In genomic region chr4:136802446-136802845, GRCm38 (mm10) we compare ENCODE assay signal across 8 mouse cellular contexts. TPM values are rescaled to one million over a fixed set of nuclear protein-coding genes. Genes with fewer than 3 reads are reported as not detected.
A peak's percentile ranks its signal among the peaks of the same experiment; 100 is the strongest.
DNase-seq lines count a peak whose midpoint lies in the region; ATAC-seq and TF ChIP-seq lines count a peak whose summit lies in the region.

No protein-coding gene starts in this region.

- peak; percentile 80 for ATAC-seq in granulocyte monocyte progenitor cell, adult 5-6 weeks (replicated peaks; ENCODE audit: poor library complexity, severe bottlenecking)
- no peak for ATAC-seq in lung, embryonic 14.5 days (ENCODE audit: insufficient read depth)

- H3K4me3 ChIP-seq in lung, embryonic 14.5 days (ENCODE audit: low read depth, low read length) = no peak overlapping the region

- peak; percentile 20 for DNase-seq in ovary, adult 18-20 months (ENCODE audit: low spot score)
- DNase-seq in ovary, postnatal 14 days (ENCODE audit: low spot score) = no peak
- peak; percentile 48 for DNase-seq in lung, embryonic 14.5 days
- DNase-seq in thymus, postnatal 25 days = peak; percentile 58
- DNase-seq in spleen, adult 12 weeks (ENCODE audit: low spot score) = no peak
- DNase-seq in layer of hippocampus, postnatal 36 days = no peak
- no peak for DNase-seq in gastrocnemius, postnatal 14 days

- peaks cover 3% of the 10 kb centered on the region; the same call in 1 of the 2 replicates for H3K27me3 ChIP-seq in lung, embryonic 14.5 days (ENCODE audit: insufficient read depth, low read length)

- H3K9ac ChIP-seq in lung, embryonic 14.5 days = no peak overlapping the region

- no peak overlapping the region for H3K27ac ChIP-seq in lung, embryonic 14.5 days (ENCODE audit: low read depth)

- 9% methylated on average over 12 of the region's 12 CpGs for WGBS in lung, embryonic 14.5 days

- TF ChIP-seq CTCF in lung, embryonic 14.5 days (IDR thresholded peaks at IDR 0.05; ENCODE audit: low read depth) = no peak

- intact Hi-C loops in gastrocnemius, postnatal 14 days (cut with DNase I; ENCODE audit: low total_unique reads) = no loop called here

- no peaks in the 10 kb centered on the region for H3K9me3 ChIP-seq in lung, embryonic 14.5 days (ENCODE audit: low read depth, low read length)

- no peaks in the 10 kb centered on the region for H3K36me3 ChIP-seq in lung, embryonic 14.5 days (ENCODE audit: insufficient read depth)

- peaks cover 28% of the 10 kb centered on the region for H3K4me1 ChIP-seq in lung, embryonic 14.5 days (ENCODE audit: insufficient read depth)

- H3K4me2 ChIP-seq in lung, embryonic 14.5 days = no peak overlapping the region

RNA-seq across cellular contexts. Expression of gene Ephb2, which starts 33.3 kb away (rescaled TPM):
- 0.47 and 2.6 TPM in 2 replicates for total RNA-seq in granulocyte monocyte progenitor cell, adult 5-6 weeks (2014; fragmentation: Nextera tagmentation)
- 0.39 and 0.57 TPM in 2 replicates for total RNA-seq in granulocyte monocyte progenitor cell, adult 5-6 weeks (2017)
- 7.9 and 8.5 TPM in 2 replicates for polyA plus RNA-seq in lung, embryonic 14.5 days (2014; fragmentation: Nextera tagmentation; extraction: Ambion mirVana)
- 10 to 100 TPM; 24.5 to 26.2 TPM for total RNA-seq in layer of hippocampus, postnatal 36 days (2021)
- 1 to 10 TPM; 1.2 to 4.2 TPM for total RNA-seq in gastrocnemius, postnatal 14 days (2021)

Comparison
In these comparisons a context has a peak if more than half of its experiments do, and no peak if none do; other contexts are left out.
1. DNase-seq: peak in ovary, adult 18-20 months (single experiment), lung, embryonic 14.5 days (single experiment) and thymus, postnatal 25 days (single experiment); none in ovary, postnatal 14 days (single experiment), spleen, adult 12 weeks (single experiment), layer of hippocampus, postnatal 36 days (0 of 2) and gastrocnemius, postnatal 14 days (single experiment).
2. RNA of gene Ephb2, which starts 33.3 kb away (total RNA-seq): 24.5 to 26.2 TPM in layer of hippocampus, postnatal 36 days; 1.2 to 4.2 TPM in gastrocnemius, postnatal 14 days and 0.39 to 2.6 TPM in granulocyte monocyte progenitor cell, adult 5-6 weeks; every median in the first group is over 4 times any median in the second.